Mouse (Mus musculus) heart, postnatal 0 days (tissue): Measurements from ENCODE around the gene AK157302. TPM values are rescaled to one million over a fixed set of nuclear protein-coding genes. Genes with fewer than 3 reads are reported as not detected.
"Not testable (repeated sequence)": the region's sequence is repeated elsewhere in the genome, so short reads cannot be mapped to it uniquely, and the experiment has no call there.

Experiments used
- ATAC-seq: fragments of 200-750 bp; cut with Nextera tagmentation; 2 replicates; pipeline ENCODE4 v1.8.0; 2017; ENCODE audit warnings: low read depth, moderate number of reproducible peaks, moderate library complexity; ENCODE audit not compliant: insufficient read depth
- DNase-seq: peaks from one replicate; pipeline ENCODE4 v3.0.0-alpha.2; 2016; ENCODE audit warnings: low spot score
- H3K27ac ChIP-seq: fragments of 300-500 bp; sonication (generic); 2 replicates; pipeline ENCODE4 v1.5.1; 2014; ENCODE audit warnings: low read depth, mild to moderate bottlenecking
- H3K27me3 ChIP-seq: fragments of 300-500 bp; sonication (generic); 2 replicates; pipeline ENCODE4 v1.6.1; 2014; ENCODE audit warnings: low read length, mixed read lengths; ENCODE audit not compliant: control insufficient read depth, insufficient read depth
- H3K36me3 ChIP-seq: fragments of 300-500 bp; sonication (generic); replicated peaks from 2 replicates; pipeline ENCODE4 v1.6.1; 2014; ENCODE audit warnings: low read length, mixed read lengths; ENCODE audit not compliant: control insufficient read depth, insufficient read depth
- H3K4me1 ChIP-seq: fragments of 300-500 bp; sonication (generic); 2 replicates; pipeline ENCODE4 v1.6.1; 2014; ENCODE audit warnings: antibody characterized with exemption; ENCODE audit not compliant: control insufficient read depth, insufficient read depth
- H3K4me2 ChIP-seq: fragments of 300-500 bp; sonication (generic); 2 replicates; pipeline ENCODE4 v1.6.1; 2014; ENCODE audit warnings: low read depth, mild to moderate bottlenecking, low read length, moderate library complexity
- H3K4me3 ChIP-seq: fragments of 300-500 bp; sonication (generic); 2 replicates; pipeline ENCODE4 v1.5.1; 2014; ENCODE audit warnings: low read depth, low read length
- H3K9ac ChIP-seq: fragments of 300-500 bp; sonication (generic); replicated peaks from 2 replicates; pipeline ENCODE4 v1.6.1; 2014; ENCODE audit warnings: low read depth, low read length, mixed read lengths
- H3K9me3 ChIP-seq: fragments of 300-500 bp; sonication (generic); replicated peaks from 2 replicates; pipeline ENCODE4 v1.6.1; 2016; ENCODE audit warnings: low read length; ENCODE audit not compliant: control insufficient read depth
- CTCF ChIP-seq: IDR thresholded peaks from 2 replicates; pipeline ENCODE4 v1.5.1; 2016; ENCODE audit warnings: antibody characterized with exemption, control low read depth, low read depth
- EP300 ChIP-seq: IDR thresholded peaks from 2 replicates; pipeline ENCODE4 v1.6.1; 2016; ENCODE audit warnings: antibody characterized with exemption, low read depth
- WGBS: fragments of 180-500 bp; shearing (Covaris S2); extraction: QIAGEN DNeasy Blood & Tissue Kit; methylation state at CpG from one replicate; pipeline ENCODE4 v1.1.7; 2014; 5-methylcytosine and 5-hydroxymethylcytosine counted together
- polyA plus RNA-seq: library from polyadenylated mRNA; unstranded; fragments of >200 nt; fragmentation: Nextera tagmentation; extraction: Ambion mirVana; gene quantifications from 2 replicates; pipeline ENCODE4 v1.2.1, GENCODE M21; 2015
- total RNA-seq: library from RNA; depleted of rRNA; stranded (reverse); fragments of >200 nt; gene quantifications from 2 replicates; pipeline ENCODE4 v1.2.3, GENCODE M21; 2014; ENCODE audit warnings: low replicate concordance

The AK157302 gene
- total and polyA plus RNA-seq, 2 experiments from 2014 or later = 0.15 to 0.93 TPM

DNA sequence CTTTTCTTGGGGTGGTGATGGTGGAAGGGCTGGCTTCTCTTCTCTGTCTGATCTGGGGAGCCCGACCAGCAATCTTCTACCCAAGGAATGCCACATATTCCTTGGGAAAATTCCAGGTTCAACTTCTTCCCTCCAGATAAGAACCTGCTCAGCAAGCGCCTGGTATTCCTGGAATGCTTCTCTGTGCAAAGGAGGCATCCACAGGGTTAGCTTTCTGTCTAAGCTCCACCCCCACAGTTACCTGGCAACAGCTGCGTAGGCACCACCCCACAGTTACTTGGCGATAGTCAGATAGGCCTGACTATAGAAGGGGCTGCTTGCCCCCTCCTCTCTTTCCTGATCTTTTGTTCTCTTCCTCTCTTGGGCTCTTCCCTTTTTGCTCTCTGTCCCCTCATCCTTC is 38.7 kb upstream of the AK157302 start:
- DNase-seq (no peak), ATAC-seq (no peak)
- Histone ChIP-seq H3K27me3 (no peaks in the 10 kb centered on the region), H3K27ac (no peak overlapping the region), H3K4me3 (no peak overlapping the region), H3K36me3 (peaks cover 3% of the 10 kb centered on the region; the same call in 1 of the 2 replicates), H3K9me3 (no peaks in the 10 kb centered on the region), H3K4me2 (no peak overlapping the region), H3K9ac (no peak overlapping the region), H3K4me1 (peaks cover 9% of the 10 kb centered on the region)
- WGBS = 5% methylated on average over 4 of the region's 4 CpGs
- TF ChIP-seq CTCF (no peak), EP300 (no peak)

DNA sequence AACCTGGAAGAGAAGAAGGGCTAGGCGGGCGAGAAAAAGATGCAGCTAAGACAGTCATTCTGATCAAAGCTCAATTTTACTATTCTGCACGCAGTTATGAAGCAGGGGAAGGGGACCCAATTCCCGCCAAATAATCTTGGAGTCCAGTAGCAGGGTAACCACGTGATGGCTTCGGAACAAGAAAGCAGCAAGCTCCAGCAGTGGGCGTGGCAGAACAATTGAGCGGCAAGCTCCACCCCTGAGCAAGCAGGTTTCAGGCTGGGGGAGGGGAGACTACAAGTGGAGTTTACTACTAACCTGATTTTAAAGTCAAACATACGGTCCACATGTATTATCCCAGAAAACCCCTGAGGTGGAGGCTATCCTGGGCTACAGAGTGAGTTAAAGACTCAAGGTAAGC is 32.5 kb upstream of the AK157302 start:
- not testable (repeated sequence) for ATAC-seq

DNA sequence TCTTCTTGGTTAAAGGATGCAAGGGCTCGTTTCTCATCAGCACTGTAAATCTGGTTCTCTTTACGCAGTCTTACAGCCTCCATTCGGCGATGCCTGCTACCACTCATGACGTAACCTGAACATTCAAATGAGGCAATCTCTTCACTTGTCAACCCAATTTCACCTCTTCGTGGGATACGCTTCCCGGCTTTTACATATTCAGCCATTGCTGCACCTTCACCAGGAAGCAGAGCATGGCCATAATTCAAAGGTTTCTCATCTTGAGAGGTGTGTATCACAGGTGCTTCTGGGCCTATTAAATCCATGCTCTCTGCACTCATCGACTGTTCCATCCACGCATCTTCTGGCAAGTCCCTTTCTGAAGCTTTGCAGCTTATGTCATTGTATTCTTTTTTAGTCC is 27.7 kb upstream of the AK157302 start:
- ATAC-seq (no peak), DNase-seq (no peak)
- Histone ChIP-seq H3K27ac (no peak overlapping the region), H3K9ac (no peak overlapping the region), H3K4me1 (no peaks in the 10 kb centered on the region), H3K36me3 (no peaks in the 10 kb centered on the region), H3K4me3 (no peak overlapping the region), H3K27me3 (no peaks in the 10 kb centered on the region), H3K9me3 (no peaks in the 10 kb centered on the region), H3K4me2 (no peak overlapping the region)
- 85% methylated on average over 10 of the region's 10 CpGs for WGBS
- TF ChIP-seq CTCF = no peak

More for the DNA sequence above, 32.5 kb upstream of the AK157302 start:
- H3K36me3 ChIP-seq, H3K27me3 ChIP-seq, H3K4me3 ChIP-seq, H3K4me1 ChIP-seq, H3K9me3 ChIP-seq, DNase-seq, H3K9ac ChIP-seq, H3K27ac ChIP-seq, H3K4me2 ChIP-seq: not testable (repeated sequence)
- WGBS = 45% methylated on average over 9 of the region's 9 CpGs

DNA sequence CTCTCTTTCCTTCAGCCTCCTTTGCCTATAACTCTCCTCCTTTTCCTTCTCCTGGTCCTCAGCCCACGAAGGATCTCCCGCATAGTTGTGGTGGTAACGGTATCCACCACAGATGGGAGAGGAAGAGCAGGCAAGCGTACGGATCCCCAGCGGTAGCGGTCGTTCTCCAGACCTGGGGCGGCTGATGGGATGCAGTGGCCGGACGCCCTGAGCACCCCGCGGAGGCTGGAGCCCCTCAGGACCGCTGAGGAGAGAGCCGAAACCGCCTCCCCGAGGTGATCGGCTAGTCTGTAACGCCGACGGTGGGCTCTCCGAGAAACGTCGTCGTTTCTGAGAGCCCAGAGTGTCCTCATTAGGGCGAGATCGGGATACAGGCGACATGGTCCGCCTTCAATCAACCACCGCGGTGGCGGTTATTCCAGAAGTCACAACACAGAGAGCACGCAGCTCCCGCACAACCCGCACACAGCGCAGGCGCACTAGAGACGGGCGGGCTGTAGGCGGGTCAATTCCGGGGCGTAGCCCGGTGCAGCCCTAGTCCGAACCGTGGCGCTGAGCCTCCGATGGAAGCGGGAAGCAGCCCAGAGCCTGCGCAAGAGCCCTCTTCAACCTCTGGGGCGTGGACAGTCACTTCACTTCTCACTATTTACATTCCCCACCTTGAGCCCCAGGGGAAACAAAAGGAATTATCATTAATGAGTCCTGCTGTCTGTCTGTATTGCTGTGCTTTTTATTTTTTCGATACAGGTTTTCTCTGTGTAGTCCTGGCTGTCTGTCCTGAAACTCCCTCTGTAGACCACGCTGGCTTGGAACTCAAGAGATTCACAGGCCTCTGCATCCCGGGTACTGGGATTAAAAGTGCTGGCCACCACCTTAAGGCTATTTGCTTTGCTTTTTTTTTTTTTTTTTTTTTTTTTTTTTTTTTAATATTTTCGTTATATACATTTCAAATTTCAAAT is 26.7 kb upstream of the AK157302 start, which contains the start of gene Nkapl:
Gene Nkapl, minus strand, starts transcription at position 449 of the 959 bp plus-strand sequence.
- H3K9me3 ChIP-seq = no peaks in the 10 kb centered on the region
- no peaks in the 10 kb centered on the region for H3K27me3 ChIP-seq
- no peaks in the 10 kb centered on the region for H3K36me3 ChIP-seq
- H3K27ac ChIP-seq = no peak within 1 kb of the TSS
- peak; percentile 73 for DNase-seq
- peak within 1 kb of the TSS; percentile 62 for H3K9ac ChIP-seq
- peak within 1 kb of the TSS; percentile 58 for H3K4me3 ChIP-seq
- no peaks in the 10 kb centered on the region for H3K4me1 ChIP-seq
- TF ChIP-seq EP300 = no peak
- H3K4me2 ChIP-seq = peak within 1 kb of the TSS; percentile 81
- ATAC-seq = peak; percentile 97
- under 1% methylated on average over 54 of the region's 54 CpGs for WGBS

DNA sequence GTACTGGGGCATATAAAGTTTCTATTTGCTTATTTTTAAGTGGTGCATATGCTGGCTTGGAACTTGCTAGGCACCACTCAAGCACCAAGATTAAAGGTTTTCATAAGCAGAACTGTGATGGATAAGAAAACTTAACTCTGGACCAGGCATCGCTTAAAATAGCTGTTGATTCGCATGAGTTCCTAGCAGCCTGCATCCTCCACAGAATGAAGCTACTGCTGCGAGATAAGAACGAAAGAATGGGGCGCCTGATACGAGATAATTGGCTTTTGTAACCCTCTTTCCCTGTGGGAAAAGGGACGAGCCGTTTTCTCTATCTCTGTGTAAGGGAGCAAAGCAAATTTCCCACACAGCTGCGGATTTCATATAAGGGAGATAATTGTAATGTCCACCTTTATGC is 25.9 kb upstream of the AK157302 start:
- no peaks in the 10 kb centered on the region for H3K27me3 ChIP-seq
- H3K4me1 ChIP-seq = no peaks in the 10 kb centered on the region
- ATAC-seq (no peak), DNase-seq (no peak)
- peak overlapping the region; percentile 58; the same call in 1 of the 2 replicates for H3K4me3 ChIP-seq
- H3K4me2 ChIP-seq = peak overlapping the region; percentile 81
- H3K9ac ChIP-seq = no peak overlapping the region
- no peak overlapping the region for H3K27ac ChIP-seq
- no peaks in the 10 kb centered on the region for H3K36me3 ChIP-seq
- H3K9me3 ChIP-seq = no peaks in the 10 kb centered on the region
- TF ChIP-seq CTCF (no peak), EP300 (no peak)
- WGBS = 7% methylated on average over 9 of the region's 9 CpGs

DNA sequence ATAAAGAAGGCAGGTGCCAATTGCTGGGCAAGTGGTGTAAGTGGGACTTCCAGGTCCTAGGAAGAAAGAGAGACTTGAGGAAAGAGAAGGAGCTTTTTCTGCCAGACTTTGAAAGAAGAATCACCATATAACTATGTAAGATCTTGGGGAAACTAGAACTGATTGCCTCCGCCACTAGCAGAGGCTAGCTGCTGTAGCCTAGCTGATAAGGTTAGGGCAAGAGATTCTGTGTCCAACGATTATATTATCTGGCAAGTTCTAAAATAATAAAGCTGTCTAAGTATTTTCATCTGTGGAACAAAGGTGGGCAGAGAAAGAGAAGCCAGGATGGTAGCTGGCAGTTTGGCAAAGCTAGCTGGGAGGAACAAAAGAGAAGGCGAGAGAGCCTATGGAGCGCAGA is 22.6 kb upstream of the AK157302 start:
- H3K4me2 ChIP-seq = no peak overlapping the region
- no peak overlapping the region for H3K9ac ChIP-seq
- DNase-seq (no peak), ATAC-seq (no peak)
- H3K9me3 ChIP-seq = no peaks in the 10 kb centered on the region
- no peaks in the 10 kb centered on the region for H3K27me3 ChIP-seq
- H3K36me3 ChIP-seq = no peaks in the 10 kb centered on the region
- no peak overlapping the region for H3K27ac ChIP-seq
- 28% methylated on average over 4 of the region's 4 CpGs for WGBS
- H3K4me1 ChIP-seq = no peaks in the 10 kb centered on the region
- no peak overlapping the region for H3K4me3 ChIP-seq
- TF ChIP-seq EP300 = no peak
- TF ChIP-seq CTCF = no peak
